Mouse (Mus musculus): ENCODE measurements around the gene Elof1.

Elof1 gene

GRCm38 (mm10) chr9:22136765-22137547, 20.0 kb upstream of the Elof1 start:
- DNase-seq (ENCODE audit: low spot score) = no peak

- no peak for DNase-seq (ENCODE audit: low spot score)
These were observed 18.8 kb upstream of the Elof1 start, which contains the start of gene Acp5 for GRCm38 (mm10) chr9:22135644-22136390. Acp5 (minus strand) TSS chr9:22135711.

- DNase-seq (ENCODE audit: low spot score) = no peak
These were observed 18.1 kb upstream of the Elof1 start for GRCm38 (mm10) chr9:22134988-22135643.

GRCm38 (mm10) chr9:22134246-22134890, 17.4 kb upstream of the Elof1 start:
- DNase-seq (ENCODE audit: low spot score) = no peak

- no peak for DNase-seq (ENCODE audit: low spot score)
These were observed 15.2 kb upstream of the Elof1 start for GRCm38 (mm10) chr9:22132220-22132619.

DNA sequence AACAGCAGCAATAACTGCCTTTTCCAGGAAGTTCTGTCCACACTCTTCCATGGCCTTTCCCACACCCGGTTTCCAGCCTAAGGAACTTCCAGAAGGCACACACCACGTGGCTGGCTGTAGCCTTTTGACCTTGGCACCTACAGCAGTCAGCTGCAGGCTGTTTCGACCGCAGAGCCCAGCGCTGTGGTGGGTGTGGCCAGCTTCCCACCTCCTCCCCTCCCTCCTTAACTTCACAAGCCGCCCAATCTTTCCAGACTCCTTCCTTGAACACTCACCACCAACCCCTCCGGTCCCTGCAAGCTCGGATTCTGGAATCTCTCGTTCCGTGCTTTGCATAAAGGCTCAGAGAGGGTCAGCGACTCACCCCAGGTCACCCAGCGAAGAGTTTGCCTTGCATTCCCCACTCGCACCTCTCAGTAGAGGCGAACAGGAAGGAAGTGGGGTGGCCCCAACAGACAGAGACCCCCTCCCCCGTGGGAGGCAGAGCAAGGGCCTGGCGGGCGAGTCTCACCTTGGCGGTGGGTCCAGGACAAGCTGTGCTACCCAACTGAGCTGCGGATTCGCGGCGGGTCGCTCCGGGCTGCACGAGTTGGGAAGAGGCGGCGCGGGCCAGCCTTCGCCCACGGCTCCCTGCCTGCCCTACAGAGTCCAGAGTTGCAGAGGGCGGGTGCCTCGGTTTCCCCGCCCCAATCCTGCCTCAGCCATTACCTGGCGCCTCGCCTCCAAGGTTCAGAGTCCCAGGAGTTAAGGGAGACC, 14.4 kb upstream of the Elof1 start:
- DNase-seq (ENCODE audit: low spot score) = no peak

DNA sequence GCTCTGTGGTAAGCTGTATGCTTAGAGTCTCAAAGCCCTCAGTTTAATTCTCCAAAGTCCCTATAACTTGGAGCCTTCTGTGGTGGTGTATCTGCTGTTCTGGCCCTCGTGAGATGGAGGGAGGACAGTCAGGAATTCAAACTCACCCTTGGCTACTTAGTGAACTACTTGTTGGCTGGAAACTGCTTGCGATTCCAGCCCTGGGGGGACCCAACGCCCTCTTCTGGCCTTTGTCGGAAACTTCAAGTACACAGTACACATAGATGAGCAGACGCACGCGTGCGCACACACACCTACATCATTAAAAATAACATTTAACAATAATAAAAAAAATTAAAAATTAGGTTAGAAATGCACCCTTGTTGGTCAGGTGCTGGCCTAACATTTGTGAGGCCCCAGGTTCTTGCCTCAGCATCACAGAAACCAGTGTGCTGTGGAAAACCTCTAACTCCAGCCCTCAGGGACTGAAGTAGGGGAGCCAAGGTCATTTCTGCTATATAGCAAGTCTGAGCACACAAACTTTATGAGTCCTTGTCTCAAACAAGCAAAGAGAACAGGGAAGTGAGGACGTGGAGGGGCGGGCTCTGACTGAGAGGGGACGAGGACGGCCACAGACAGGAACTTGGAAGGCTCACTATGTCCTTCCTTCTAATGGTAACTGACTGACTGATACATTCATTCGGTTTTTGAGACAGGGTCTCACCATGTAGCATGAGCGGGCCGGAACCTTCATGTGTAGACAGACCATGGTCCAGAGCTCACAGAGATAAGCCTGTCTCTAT, 8.5 kb upstream of the Elof1 start:
- no peak for DNase-seq (ENCODE audit: low spot score)

DNA sequence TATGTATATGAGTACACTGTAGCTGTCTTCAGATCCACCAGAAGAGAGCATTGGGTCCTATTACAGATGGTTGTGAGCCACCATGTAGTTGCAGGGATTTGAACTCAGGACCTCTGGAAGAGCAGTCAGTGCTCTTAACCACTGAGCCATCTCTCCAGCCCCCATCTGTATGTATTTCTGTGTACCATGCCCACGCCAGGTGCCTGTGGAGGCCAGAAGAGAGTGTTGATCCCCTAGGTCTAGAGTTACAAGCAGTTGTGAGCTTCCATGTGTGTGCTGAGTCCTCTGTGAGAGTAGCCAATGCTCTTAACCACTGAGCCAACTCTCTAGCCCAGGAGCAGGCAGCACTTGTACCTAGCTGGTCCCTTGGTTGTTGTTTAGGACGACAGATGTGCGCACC, 7.2 kb upstream of the Elof1 start:
- DNase-seq (ENCODE audit: low spot score) = no peak

GRCm38 (mm10) chr9:22123069-22123609, 6.2 kb upstream of the Elof1 start:
- no peak for DNase-seq (ENCODE audit: low spot score)

GRCm38 (mm10) chr9:22122005-22122404, 5.0 kb upstream of the Elof1 start:
- DNase-seq (ENCODE audit: low spot score) = no peak

- no peak for DNase-seq (ENCODE audit: low spot score)
These were observed 4.6 kb upstream of the Elof1 start for GRCm38 (mm10) chr9:22121545-22121944.

GRCm38 (mm10) chr9:22119543-22119942, 2.6 kb upstream of the Elof1 start:
- DNase-seq (ENCODE audit: low spot score) = no peak

DNA sequence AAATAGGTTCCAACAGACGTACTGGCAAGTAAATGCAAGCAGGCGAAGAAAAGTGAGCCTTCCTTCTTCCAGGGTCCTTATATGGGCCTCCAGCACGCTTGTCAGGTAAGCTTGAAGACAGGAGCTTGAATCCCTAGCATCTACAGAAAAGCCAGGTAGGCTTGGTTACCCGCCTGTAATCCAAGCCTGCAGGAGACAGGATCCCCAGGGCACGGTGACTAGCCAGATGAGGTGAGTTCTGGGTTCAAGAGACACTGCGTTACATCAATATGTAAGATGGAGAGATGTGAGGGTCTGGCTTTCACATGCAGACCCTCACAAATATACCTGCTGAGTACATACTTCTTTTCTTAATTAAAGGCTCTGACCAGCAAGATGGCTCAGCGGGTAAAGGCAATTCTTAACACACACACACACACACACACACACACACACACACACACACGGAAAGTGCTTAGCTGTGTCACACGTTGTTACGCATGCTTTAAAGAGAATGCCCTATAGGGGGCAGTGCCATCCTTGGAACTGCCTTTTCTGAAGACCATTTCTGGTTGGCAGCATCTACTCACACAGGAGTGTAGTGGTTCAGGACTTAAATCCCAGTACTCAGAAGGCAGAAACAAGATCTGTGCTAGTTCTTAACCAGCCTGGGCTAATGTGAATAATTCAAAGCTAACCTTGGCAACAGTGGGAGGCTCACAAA, 933 bp upstream of the Elof1 start:
- no peak for DNase-seq (ENCODE audit: low spot score)

- DNase-seq (ENCODE audit: low spot score) = no peak
These were observed 886 bp downstream of the Elof1 start for GRCm38 (mm10) chr9:22116086-22116485.

DNA sequence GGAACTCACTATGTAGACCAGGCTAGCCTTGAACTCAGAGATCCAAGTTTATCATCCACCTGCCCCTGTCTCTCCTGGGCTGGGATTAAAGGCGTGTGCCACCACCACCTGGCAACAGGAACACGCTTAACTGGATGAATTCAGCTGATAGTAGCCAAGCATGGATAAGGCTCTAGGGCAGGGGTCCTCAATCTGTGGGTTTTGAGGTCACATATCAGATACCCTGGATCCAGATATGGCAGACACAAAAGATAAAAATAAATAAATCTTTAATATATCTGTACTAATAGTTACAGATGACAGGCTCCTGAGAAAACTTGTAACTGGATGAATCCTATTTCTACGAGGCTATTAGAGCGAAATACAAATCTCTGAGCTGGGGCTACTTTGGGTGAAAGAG, 1.3 kb downstream of the Elof1 start:
- DNase-seq (ENCODE audit: low spot score) = no peak

- DNase-seq (ENCODE audit: low spot score) = no peak
These were observed 8.8 kb downstream of the Elof1 start for GRCm38 (mm10) chr9:22108194-22108593.

DNA sequence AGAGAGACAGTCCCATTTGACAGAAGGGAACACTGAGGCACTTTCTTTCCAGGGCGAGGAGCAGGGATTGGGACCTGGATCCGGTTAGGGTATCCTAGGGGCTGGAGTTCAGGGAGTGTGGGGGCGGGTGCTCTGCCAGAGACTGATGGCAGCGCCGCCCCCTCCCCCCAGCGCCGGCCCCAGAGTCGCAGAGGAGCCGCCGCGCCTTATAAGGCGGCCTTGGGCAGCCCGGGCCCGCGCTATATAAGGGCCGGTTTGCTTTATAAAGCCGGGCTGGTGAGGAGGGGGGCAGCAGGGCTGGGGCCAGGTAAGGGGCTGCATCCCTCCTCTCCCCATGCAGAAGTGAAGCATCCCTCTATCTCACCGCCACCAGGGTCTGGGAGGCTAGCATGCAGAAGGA, 17.1 kb downstream of the Elof1 start:
- DNase-seq (ENCODE audit: low spot score) = no peak

DNA sequence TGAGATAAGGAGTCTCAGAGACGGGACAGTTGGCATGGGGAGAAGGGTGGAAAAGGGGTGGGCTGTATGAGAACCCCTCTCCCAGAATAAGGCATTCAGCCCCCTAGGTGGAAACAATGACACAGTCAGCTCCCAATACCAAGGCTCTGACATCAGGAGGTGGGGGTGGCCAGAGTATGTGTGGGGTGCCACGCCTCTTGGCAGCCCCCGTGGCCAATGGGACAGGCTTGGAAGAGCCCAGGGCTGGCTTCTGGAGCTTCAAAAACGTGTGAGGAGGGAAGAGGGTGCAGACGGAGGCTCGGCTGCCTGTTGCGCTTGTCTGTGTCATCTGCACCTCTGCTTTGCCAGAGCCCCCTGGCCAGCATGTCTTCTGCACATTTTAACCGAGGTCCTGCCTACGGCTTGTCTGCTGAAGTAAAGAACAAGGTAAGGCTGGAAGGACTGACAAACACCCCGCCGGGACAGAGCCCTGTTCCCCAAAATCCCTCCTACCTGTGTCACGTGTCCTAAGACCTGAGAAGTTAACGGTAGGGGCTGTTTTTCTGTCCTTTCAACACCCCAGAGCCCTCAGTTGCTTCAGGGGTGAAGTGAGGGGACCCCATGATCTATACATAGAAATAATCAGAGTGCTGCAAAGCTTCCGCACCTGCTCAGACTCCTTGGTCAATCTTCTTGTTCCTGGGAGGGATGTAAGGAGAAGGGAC, 17.8 kb downstream of the Elof1 start, which contains the start of gene Cnn1:
Gene Cnn1, plus strand, starts transcription at position 224 of the 704 bp plus-strand sequence.
- DNase-seq (ENCODE audit: low spot score) = no peak

DNA sequence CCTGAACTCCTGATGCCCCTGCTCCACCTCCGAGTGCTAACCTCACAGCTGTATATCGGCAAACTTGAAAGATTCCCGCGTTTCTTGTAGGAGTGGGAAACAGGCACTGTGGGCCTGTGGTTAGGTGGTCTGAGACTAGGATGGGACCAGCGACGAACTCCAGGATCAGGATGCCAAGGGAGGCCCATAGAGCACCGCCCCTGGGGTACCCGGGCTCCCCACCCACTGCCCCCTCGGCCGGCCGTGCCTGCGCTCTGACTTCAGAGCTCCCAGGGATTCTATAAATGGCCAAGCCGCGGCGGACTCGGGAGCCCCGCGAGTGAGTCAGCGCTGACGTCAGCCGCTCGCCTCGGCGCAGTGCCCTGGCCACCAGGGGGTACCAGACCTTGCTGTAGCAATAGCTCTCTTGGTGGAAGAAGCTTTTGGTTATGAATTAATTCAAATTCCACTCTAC, 21.1 kb downstream of the Elof1 start:
- DNase-seq (ENCODE audit: low spot score) = no peak

All from layer of hippocampus, adult 9-10 months (tissue).